Mouse (Mus musculus): ENCODE results near the gene Plcg1. TPM values are rescaled to one million over a fixed set of nuclear protein-coding genes. Genes with fewer than 3 reads are reported as not detected.

Plcg1 gene
- polyA plus RNA-seq, 1 experiment from 2014 or later = 29.4 TPM

DNA sequence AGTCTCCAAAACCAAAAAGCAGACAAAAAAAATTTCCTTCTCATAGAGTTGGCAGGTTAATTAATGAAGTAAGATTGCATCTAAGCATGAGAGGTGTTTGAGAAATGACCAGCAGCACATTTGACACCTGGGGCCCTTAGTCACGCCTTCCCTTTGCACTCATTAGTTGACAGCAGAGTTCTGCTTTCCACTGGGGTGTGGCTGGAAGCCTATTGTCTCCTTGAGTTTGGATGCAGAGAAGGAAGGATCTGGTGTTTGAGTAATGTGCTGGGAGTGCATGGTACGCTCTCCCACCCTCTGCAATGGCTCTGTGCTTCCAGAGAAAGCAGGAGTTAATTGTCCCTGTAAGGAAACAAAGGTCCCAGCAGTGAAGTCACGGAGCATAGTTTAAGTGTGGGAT is 5.4 kb downstream of the Plcg1 start:
- Histone ChIP-seq H3K9me3 (no peaks in the 10 kb centered on the region), H3K4me1 (peaks cover 93% of the 10 kb centered on the region)

DNA sequence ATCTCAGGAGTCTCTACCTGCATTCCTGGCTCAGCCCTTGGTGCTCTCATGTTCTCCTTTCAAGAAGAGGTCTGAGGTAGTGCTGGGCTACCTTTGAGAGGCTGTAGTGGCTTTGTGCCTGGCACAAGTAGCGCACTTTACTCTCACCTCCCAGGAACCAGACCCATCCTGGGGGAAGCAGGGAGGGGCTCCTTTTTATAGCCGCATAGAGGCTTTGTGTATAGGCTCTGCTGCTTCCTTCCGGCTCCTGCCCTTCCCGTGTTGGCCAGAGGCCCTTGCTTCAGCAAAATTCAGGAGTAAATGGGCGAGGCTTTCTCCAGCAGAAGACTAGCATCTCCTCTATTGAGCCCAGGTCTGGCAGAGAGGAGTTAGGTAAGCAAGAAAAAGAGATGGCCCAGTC is 7.3 kb downstream of the Plcg1 start:
- Histone ChIP-seq H3K4me1 (peaks cover 99% of the 10 kb centered on the region), H3K9me3 (no peaks in the 10 kb centered on the region), H3K4me2 (no peak overlapping the region), H3K36me3 (peaks cover 54% of the 10 kb centered on the region), H3K4me3 (no peak overlapping the region), H3K27ac (replicated peaks) (peak overlapping the region; percentile 48; the same call in 1 of the 2 replicates), H3K27me3 (replicated peaks) (no peaks in the 10 kb centered on the region), H3K9ac (0 out of 2 replicates have a peak overlapping the region, but pooled peaks have one; percentile 14)
- no peak for ATAC-seq (ENCODE audit: extremely low read depth, insufficient number of reproducible peaks, low FRiP score, low TSS enrichment)
- 46% methylated on average over 5 of the region's 5 CpGs for WGBS

More for the DNA sequence above, 5.4 kb downstream of the Plcg1 start:
- H3K9ac ChIP-seq = no peak overlapping the region
- no peak overlapping the region for H3K4me3 ChIP-seq
- H3K27ac ChIP-seq (replicated peaks) = peak overlapping the region; percentile 53
- no peaks in the 10 kb centered on the region for H3K27me3 ChIP-seq (replicated peaks)
- H3K36me3 ChIP-seq = peaks cover 51% of the 10 kb centered on the region
- 91% methylated on average over 3 of the region's 3 CpGs for WGBS
- H3K4me2 ChIP-seq = no peak overlapping the region
- ATAC-seq (ENCODE audit: extremely low read depth, insufficient number of reproducible peaks, low FRiP score, low TSS enrichment) = no peak

DNA sequence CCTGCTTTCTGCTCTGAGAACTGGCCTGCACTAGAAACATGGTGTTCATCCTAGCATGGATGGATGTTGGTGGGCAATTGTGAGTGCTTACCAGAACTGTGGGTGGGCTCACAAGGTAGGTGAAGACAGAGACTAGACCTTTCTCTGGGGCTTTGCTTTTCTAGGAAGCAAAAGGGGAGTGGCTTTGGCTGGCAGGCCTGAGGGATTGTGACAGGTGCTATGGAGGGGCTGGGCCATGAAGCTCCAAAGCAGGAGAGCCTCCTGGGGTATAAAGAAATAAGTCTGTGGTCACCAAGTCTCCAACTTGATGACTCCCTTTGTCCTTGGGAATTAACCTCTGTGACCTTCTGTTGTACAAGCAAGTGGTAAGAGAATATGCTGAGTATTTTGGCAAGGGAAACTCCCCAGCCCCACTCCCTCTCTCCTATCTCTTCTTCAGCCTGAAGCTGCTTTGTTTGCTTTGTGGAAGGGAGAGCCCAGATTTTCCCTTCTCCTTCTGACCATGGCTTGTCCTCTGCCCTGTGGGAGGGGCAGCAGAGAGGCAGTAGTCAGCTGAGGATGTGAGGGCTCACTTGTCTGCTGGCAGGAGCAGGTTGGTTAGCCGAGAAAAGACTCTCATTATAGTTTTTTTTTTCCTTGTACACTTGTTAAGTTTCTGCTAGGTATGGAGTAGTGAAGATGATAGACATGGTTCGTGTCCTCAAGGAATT is 8.7 kb downstream of the Plcg1 start:
- peak overlapping the region; percentile 79 for H3K27ac ChIP-seq (replicated peaks)
- peaks cover 41% of the 10 kb centered on the region for H3K36me3 ChIP-seq
- H3K27me3 ChIP-seq (replicated peaks) = no peaks in the 10 kb centered on the region
- peaks cover 99% of the 10 kb centered on the region for H3K4me1 ChIP-seq
- H3K4me3 ChIP-seq = no peak overlapping the region
- H3K9me3 ChIP-seq = no peaks in the 10 kb centered on the region
- no peak for ATAC-seq (ENCODE audit: extremely low read depth, insufficient number of reproducible peaks, low FRiP score, low TSS enrichment)
- WGBS = 39% methylated on average over 2 of the region's 2 CpGs
- no peak overlapping the region for H3K4me2 ChIP-seq
- H3K9ac ChIP-seq = peak overlapping the region; percentile 44; the same call in 1 of the 2 replicates

DNA sequence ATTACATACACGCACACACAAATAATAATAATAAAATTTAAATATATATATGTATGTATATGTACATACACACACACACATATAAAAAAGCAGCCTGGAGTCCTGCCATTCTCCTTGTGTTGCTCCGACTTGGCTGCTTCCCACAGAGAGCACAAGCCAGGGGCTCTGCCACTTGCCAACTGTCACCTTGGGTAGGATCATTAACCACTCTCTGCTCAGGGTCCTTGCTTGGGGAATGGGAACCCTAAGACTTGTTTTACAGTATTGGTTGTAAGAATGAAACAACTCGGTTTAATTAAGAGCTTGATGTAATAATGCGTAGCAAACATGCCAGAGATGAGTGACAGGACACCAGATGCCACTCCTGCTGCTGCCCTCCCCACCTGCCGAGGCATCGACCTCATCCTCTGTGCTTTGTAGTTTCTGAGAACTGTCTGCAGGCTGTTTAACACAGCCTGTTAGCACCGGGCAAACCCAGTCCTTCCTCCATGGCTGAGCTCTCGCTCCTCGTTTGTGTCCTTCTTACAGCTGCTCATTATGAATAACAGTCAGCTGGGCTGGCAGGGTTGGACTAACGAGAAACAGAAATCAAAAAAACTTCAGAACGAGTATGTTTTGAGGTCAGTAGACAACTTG is 9.5 kb downstream of the Plcg1 start:
- no peaks in the 10 kb centered on the region for H3K9me3 ChIP-seq
- peak overlapping the region; percentile 79 for H3K27ac ChIP-seq (replicated peaks)

DNA sequence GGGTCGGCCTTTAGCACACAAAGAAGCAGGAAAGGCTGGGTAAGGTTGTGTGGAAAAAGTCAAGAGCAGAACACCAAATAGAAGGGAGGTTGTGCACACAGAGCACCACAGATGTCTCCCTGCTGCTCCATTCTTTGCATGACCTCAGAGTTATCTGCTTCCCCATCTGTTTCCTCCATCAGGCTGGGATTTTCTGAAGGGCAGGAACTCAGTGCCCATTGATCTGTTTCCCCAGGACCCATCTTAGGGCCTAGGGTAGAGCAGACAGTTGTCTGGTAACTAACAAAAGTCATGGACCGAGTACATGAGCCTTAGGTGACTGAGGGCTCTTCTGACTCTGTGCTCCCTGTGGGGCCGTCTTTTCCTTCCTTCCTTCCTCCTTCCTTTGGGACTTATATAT is 10.5 kb downstream of the Plcg1 start:
- WGBS = 56% methylated on average over 3 of the region's 3 CpGs
- H3K4me1 ChIP-seq = peaks cover 99% of the 10 kb centered on the region
- ATAC-seq (ENCODE audit: extremely low read depth, insufficient number of reproducible peaks, low FRiP score, low TSS enrichment) = no peak

More for the DNA sequence above, 9.5 kb downstream of the Plcg1 start:
- no peak for ATAC-seq (ENCODE audit: extremely low read depth, insufficient number of reproducible peaks, low FRiP score, low TSS enrichment)
- Histone ChIP-seq H3K4me2 (no peak overlapping the region), H3K27me3 (replicated peaks) (no peaks in the 10 kb centered on the region), H3K4me1 (peaks cover 99% of the 10 kb centered on the region), H3K9ac (no peak overlapping the region), H3K4me3 (no peak overlapping the region), H3K36me3 (peaks cover 33% of the 10 kb centered on the region)
- WGBS = 68% methylated on average over 11 of the region's 11 CpGs

DNA sequence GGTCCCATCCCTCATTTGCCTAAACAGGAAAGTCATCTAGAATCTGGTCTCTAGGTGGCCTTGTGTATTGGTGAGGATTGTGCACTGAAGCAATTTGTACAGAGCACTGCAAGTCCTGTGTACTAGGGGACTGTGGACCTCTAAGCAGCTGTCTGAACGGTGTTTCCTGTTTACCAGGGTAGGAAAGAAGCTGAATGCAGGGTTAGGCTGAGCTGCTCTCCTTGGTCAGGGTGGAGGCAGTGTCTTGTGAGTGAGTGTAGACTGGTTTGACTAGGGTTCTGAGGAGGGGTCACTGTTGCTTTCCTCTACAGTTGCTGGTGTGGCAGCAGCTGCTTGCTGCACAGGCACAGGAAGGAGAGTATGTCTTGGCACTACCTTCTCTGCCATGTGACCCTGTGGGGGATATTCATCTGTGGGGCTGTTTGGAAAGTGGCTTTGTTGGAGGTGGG is 11.1 kb downstream of the Plcg1 start:
- Histone ChIP-seq H3K4me2 (no peak overlapping the region), H3K4me3 (no peak overlapping the region), H3K27me3 (replicated peaks) (no peaks in the 10 kb centered on the region), H3K9me3 (no peaks in the 10 kb centered on the region), H3K9ac (0 out of 2 replicates have a peak overlapping the region, but pooled peaks have one; percentile 14), H3K4me1 (peaks cover 97% of the 10 kb centered on the region), H3K36me3 (peaks cover 25% of the 10 kb centered on the region), H3K27ac (replicated peaks) (peak overlapping the region; percentile 79)
- 57% methylated on average over 1 of the region's 1 CpGs for WGBS
- no peak for ATAC-seq (ENCODE audit: extremely low read depth, insufficient number of reproducible peaks, low FRiP score, low TSS enrichment)

More for the DNA sequence above, 10.5 kb downstream of the Plcg1 start:
- Histone ChIP-seq H3K27ac (replicated peaks) (peak overlapping the region; percentile 79), H3K9ac (no peak overlapping the region), H3K36me3 (peaks cover 25% of the 10 kb centered on the region), H3K27me3 (replicated peaks) (no peaks in the 10 kb centered on the region), H3K4me3 (no peak overlapping the region), H3K9me3 (no peaks in the 10 kb centered on the region), H3K4me2 (no peak overlapping the region)

DNA sequence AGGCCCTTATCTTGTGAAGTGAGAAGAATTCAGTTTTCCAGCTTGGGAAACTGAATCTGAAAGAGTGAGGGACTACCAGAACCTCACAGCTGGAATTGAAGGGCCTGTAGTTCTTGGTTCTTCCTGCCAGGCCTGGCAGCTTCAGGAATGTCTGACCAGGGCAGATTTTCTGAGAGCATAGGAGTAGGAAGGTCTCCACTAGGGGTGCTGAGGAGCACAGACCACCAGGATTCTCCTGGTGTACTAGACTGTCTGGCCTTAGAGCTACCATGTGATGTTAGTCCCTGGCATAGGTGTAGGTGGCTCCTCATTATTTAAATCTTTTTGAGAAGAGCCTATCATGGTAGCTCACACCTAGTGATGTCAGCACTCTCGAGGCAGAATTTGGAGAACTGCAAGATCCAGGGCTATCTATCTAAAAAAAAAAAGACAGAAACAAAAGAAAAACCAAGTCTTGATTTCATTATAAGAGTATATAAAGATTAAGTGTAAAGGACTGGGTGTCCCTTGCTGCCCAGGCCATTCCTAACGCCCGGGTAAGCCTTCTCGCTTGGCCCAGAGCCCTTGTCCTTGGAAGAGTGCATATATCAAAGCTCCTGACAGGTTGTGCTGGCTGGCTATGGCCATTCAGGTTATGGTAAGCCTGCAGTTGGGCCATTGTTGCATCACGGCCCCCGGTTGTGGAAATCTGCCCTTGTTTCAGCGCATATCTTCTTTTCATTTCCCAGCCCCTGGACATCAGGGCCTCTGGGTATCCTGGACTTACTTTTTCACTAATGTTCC is 13.1 kb downstream of the Plcg1 start:
- Histone ChIP-seq H3K4me2 (no peak overlapping the region), H3K36me3 (peaks cover 31% of the 10 kb centered on the region), H3K27me3 (replicated peaks) (no peaks in the 10 kb centered on the region), H3K27ac (replicated peaks) (peak overlapping the region; percentile 79), H3K9ac (no peak overlapping the region), H3K9me3 (no peaks in the 10 kb centered on the region), H3K4me1 (peaks cover 78% of the 10 kb centered on the region), H3K4me3 (no peak overlapping the region)
- no peak for ATAC-seq (ENCODE audit: extremely low read depth, insufficient number of reproducible peaks, low FRiP score, low TSS enrichment)
- 78% methylated on average over 7 of the region's 7 CpGs for WGBS

DNA sequence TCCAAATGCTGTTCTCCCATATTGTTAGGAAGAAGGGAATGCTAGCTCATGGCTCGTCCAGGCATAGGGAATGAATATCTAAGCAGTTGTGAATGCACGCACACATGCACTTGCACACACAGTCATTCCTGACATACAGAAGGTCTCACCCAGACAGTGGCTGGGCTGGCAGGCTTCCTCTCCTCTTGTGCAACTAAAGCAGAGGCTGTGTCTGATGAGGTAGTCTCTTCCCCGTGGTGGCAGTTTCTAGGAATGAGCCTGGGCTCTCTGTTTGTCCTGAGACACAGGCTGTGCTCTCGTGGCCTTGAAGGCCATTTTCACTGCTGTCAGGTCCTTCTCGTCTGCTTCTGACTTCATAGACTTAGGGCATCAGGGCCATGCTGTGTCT is 13.7 kb downstream of the Plcg1 start:
- H3K27ac ChIP-seq (replicated peaks) = peak overlapping the region; percentile 79
- WGBS = 61% methylated on average over 5 of the region's 5 CpGs
- peaks cover 37% of the 10 kb centered on the region for H3K36me3 ChIP-seq

DNA sequence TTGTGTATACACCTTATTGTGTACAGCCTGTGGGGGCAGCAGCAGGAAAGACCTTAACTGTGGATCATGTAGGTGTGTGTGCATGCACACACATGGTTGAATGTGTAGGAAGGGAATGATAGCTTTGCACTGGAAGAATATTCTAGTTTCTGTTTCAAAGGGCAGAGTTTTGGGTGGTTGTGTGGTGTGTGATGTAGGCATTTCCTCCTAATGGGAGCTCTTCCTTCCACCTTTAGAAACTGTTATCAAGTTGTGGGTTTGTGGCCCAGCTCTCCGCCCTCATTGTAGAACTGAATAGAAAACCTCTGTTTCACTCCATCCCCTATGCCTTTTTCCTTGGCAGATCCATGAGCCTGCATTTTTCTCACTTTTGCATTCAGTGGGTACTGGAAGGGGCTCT is 14.4 kb downstream of the Plcg1 start:
- Histone ChIP-seq H3K27ac (replicated peaks) (peak overlapping the region; percentile 79), H3K9ac (no peak overlapping the region), H3K4me1 (peaks cover 65% of the 10 kb centered on the region), H3K4me2 (no peak overlapping the region), H3K9me3 (no peaks in the 10 kb centered on the region), H3K4me3 (no peak overlapping the region), H3K27me3 (replicated peaks) (no peaks in the 10 kb centered on the region), H3K36me3 (peaks cover 44% of the 10 kb centered on the region)
- no peak for ATAC-seq (ENCODE audit: extremely low read depth, insufficient number of reproducible peaks, low FRiP score, low TSS enrichment)
- 77% methylated on average over 1 of the region's 1 CpGs for whole genome bisulfite sequencing

More for the DNA sequence above, 13.7 kb downstream of the Plcg1 start:
- no peak overlapping the region for H3K4me2 ChIP-seq
- no peaks in the 10 kb centered on the region for H3K9me3 ChIP-seq
- H3K27me3 ChIP-seq (replicated peaks) = no peaks in the 10 kb centered on the region
- peaks cover 72% of the 10 kb centered on the region for H3K4me1 ChIP-seq
- no peak for ATAC-seq (ENCODE audit: extremely low read depth, insufficient number of reproducible peaks, low FRiP score, low TSS enrichment)
- H3K4me3 ChIP-seq = no peak overlapping the region
- 0 out of 2 replicates have a peak overlapping the region, but pooled peaks have one; percentile 8 for H3K9ac ChIP-seq

DNA sequence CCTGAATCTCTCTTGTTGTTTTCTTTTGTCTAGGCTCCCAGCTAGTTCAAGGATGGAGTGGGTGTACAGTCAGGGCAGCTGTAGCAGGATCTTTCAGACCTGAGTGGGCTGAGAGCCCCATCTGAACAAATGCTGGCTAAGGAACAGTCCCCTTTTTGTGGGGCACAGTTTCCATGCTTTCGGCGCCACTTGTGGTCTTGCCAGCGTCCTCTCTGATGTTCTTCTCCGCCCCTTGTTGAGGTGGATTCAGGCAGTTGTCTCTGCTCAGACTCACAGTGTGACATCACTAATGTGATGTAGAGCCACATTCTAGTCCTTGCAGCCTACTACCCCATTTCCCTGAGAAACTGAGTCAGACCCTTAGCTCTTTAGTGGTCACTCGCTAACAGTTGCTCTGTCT is 15.5 kb downstream of the Plcg1 start:
- no peak overlapping the region for H3K9ac ChIP-seq
- H3K9me3 ChIP-seq = no peaks in the 10 kb centered on the region
- H3K4me3 ChIP-seq = no peak overlapping the region
- H3K4me1 ChIP-seq = peaks cover 53% of the 10 kb centered on the region
- WGBS = 90% methylated on average over 5 of the region's 5 CpGs
- no peak overlapping the region for H3K27ac ChIP-seq (replicated peaks)
- ATAC-seq (ENCODE audit: extremely low read depth, insufficient number of reproducible peaks, low FRiP score, low TSS enrichment) = no peak
- peaks cover 55% of the 10 kb centered on the region for H3K36me3 ChIP-seq
- H3K27me3 ChIP-seq (replicated peaks) = no peaks in the 10 kb centered on the region
- H3K4me2 ChIP-seq = no peak overlapping the region

DNA sequence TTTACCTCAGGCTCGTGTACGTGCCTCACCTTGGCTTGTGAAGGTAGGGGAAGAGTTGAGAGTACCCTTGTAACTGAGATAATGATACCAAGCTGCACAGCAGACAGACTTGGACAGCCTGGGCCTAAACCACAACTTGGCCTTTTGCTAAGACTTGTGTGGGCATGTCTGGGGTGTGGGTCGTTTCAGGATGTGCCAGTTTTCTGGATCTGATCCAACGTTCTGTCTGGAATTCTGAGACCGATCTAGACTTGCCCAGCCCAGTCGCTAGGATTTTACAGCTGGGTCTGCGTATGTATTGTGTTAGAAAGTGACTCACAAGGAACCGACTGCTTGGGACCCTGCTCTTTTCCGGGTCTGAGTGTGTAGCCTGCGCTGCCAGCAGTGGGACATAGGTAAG is 16.0 kb downstream of the Plcg1 start:
- H3K9me3 ChIP-seq = no peaks in the 10 kb centered on the region
- peaks cover 60% of the 10 kb centered on the region for H3K36me3 ChIP-seq
- 80% methylated on average over 10 of the region's 10 CpGs for WGBS

More for the DNA sequence above, 16.0 kb downstream of the Plcg1 start:
- H3K4me1 ChIP-seq = peaks cover 49% of the 10 kb centered on the region
- H3K4me2 ChIP-seq = no peak overlapping the region
- H3K27ac ChIP-seq (replicated peaks) = no peak overlapping the region
- no peak for ATAC-seq (ENCODE audit: extremely low read depth, insufficient number of reproducible peaks, low FRiP score, low TSS enrichment)
- H3K9ac ChIP-seq = no peak overlapping the region
- no peaks in the 10 kb centered on the region for H3K27me3 ChIP-seq (replicated peaks)
- no peak overlapping the region for H3K4me3 ChIP-seq

All from heart, embryonic 13.5 days (tissue).